Mouse (Mus musculus) frontal cortex, postnatal 25 days (tissue): Measurements from ENCODE around the gene Atp2a3.

Experiments used
- DNase-seq, 2 experiments: peaks; one replicate each; pipeline ENCODE4 v3.0.0; 2022; ENCODE audit warnings: low spot score in 2 of 2

The Atp2a3 gene

GRCm38 (mm10) chr11:73001029-73001428 lies 40.1 kb downstream of the Atp2a3 start:
- peak in 1 of 2 experiments; percentile 66 for DNase-seq

GRCm38 (mm10) chr11:73006377-73006776 lies 45.4 kb downstream of the Atp2a3 start:
- DNase-seq = no peak

GRCm38 (mm10) chr11:73007113-73007512 lies 46.1 kb downstream of the Atp2a3 start:
- no peak for DNase-seq

GRCm38 (mm10) chr11:73007698-73008481 lies 46.9 kb downstream of the Atp2a3 start:
- DNase-seq = no peak

- DNase-seq = no peak
Observed at GRCm38 (mm10) chr11:73008826-73009225, 47.9 kb downstream of the Atp2a3 start.

GRCm38 (mm10) chr11:73009531-73010274 lies 48.7 kb downstream of the Atp2a3 start:
- DNase-seq = no peak

- DNase-seq = no peak
Observed at GRCm38 (mm10) chr11:73013981-73014380, 53.0 kb downstream of the Atp2a3 start.

GRCm38 (mm10) chr11:73014831-73015344 lies 53.9 kb downstream of the Atp2a3 start:
- DNase-seq = no peak

- DNase-seq = no peak
Observed at GRCm38 (mm10) chr11:73015391-73016102, 54.6 kb downstream of the Atp2a3 start.

GRCm38 (mm10) chr11:73016103-73016420 lies 55.1 kb downstream of the Atp2a3 start:
- no peak for DNase-seq

- peak; percentile 82 to 88 for DNase-seq
Observed at GRCm38 (mm10) chr11:73018471-73019146, 57.6 kb downstream of the Atp2a3 start, which contains the start of gene Camkk1. Gene Camkk1, plus strand, starts transcription at chr11:73019008.

GRCm38 (mm10) chr11:73019147-73019795 lies 58.3 kb downstream of the Atp2a3 start:
- DNase-seq = peak; percentile 56 to 64

GRCm38 (mm10) chr11:73020953-73021800 lies 60.2 kb downstream of the Atp2a3 start:
- no peak for DNase-seq

GRCm38 (mm10) chr11:73023099-73023498 lies 62.1 kb downstream of the Atp2a3 start:
- peak; percentile 54 to 74 for DNase-seq

- DNase-seq = no peak
Observed at GRCm38 (mm10) chr11:73023827-73024226, 62.9 kb downstream of the Atp2a3 start.

- no peak for DNase-seq
Observed at GRCm38 (mm10) chr11:73024236-73024904, 63.4 kb downstream of the Atp2a3 start.

- DNase-seq = no peak
Observed at GRCm38 (mm10) chr11:73026961-73027360, 66.0 kb downstream of the Atp2a3 start.

GRCm38 (mm10) chr11:73030821-73031498 lies 70.0 kb downstream of the Atp2a3 start:
- peak; percentile 68 to 77 for DNase-seq

- DNase-seq = no peak
Observed at GRCm38 (mm10) chr11:73031536-73031935, 70.6 kb downstream of the Atp2a3 start.
